Mouse (Mus musculus) embryonic facial prominence, embryonic 14.5 days (tissue): ENCODE data around the gene B2m. TPM values are rescaled to one million over a fixed set of nuclear protein-coding genes. Genes with fewer than 3 reads are reported as not detected.

Experiments used
- ATAC-seq: fragments of 200-750 bp; cut with Nextera tagmentation; 2 replicates; pipeline ENCODE4 v1.8.0; 2017; ENCODE audit warnings: low read depth, moderate number of reproducible peaks, moderate TSS enrichment
- DNase-seq: peaks from one replicate; pipeline ENCODE4 v3.0.0-alpha.2; 2015; ENCODE audit warnings: low spot score
- H3K27ac ChIP-seq: fragments of 300-500 bp; sonication (generic); replicated peaks from 2 replicates; pipeline ENCODE4 v1.5.1; 2014; ENCODE audit warnings: low read depth, mild to moderate bottlenecking, low read length, moderate library complexity
- H3K27me3 ChIP-seq: fragments of 300-500 bp; sonication (generic); replicated peaks from 2 replicates; pipeline ENCODE4 v1.6.1; 2014; ENCODE audit warnings: low read length; ENCODE audit not compliant: control insufficient read depth, insufficient read depth
- H3K36me3 ChIP-seq: fragments of 300-500 bp; sonication (generic); 2 replicates; pipeline ENCODE4 v1.6.1; 2014; ENCODE audit warnings: low read length, mixed read lengths; ENCODE audit not compliant: control insufficient read depth, insufficient read depth
- H3K4me1 ChIP-seq: fragments of 300-500 bp; sonication (generic); 2 replicates; pipeline ENCODE4 v1.6.1; 2014; ENCODE audit warnings: antibody characterized with exemption, low read length; ENCODE audit not compliant: control insufficient read depth, insufficient read depth
- H3K4me2 ChIP-seq: fragments of 300-500 bp; sonication (generic); 2 replicates; pipeline ENCODE4 v1.6.1; 2014; ENCODE audit warnings: low read depth, mild to moderate bottlenecking, low read length, moderate library complexity, mixed read lengths
- H3K4me3 ChIP-seq: fragments of 300-500 bp; sonication (generic); 2 replicates; pipeline ENCODE4 v1.5.1; 2014; ENCODE audit warnings: low read depth, mild to moderate bottlenecking, low read length
- H3K9ac ChIP-seq: fragments of 300-500 bp; sonication (generic); 2 replicates; pipeline ENCODE4 v1.6.1; 2014; ENCODE audit warnings: low read depth, mild to moderate bottlenecking, low read length, moderate library complexity, mixed read lengths
- H3K9me3 ChIP-seq: fragments of 300-500 bp; sonication (generic); 2 replicates; pipeline ENCODE4 v1.6.1; 2016; ENCODE audit warnings: low read length; ENCODE audit not compliant: control insufficient read depth
- WGBS: fragments of 180-500 bp; shearing (Covaris S2); extraction: QIAGEN DNeasy Blood & Tissue Kit; methylation state at CpG from one replicate; pipeline ENCODE4 v1.1.7; 2014; 5-methylcytosine and 5-hydroxymethylcytosine counted together
- polyA plus RNA-seq: library from polyadenylated mRNA; unstranded; fragments of >200 nt; fragmentation: Nextera tagmentation; extraction: Ambion mirVana; gene quantifications from 2 replicates; pipeline ENCODE4 v1.2.1, GENCODE M21; 2014

Gene B2m
- polyA plus RNA-seq, 1 experiment from 2014 or later = 386 TPM

- Histone ChIP-seq H3K9ac (no peak overlapping the region), H3K4me3 (no peak overlapping the region), H3K36me3 (no peaks in the 10 kb centered on the region), H3K4me1 (no peaks in the 10 kb centered on the region), H3K9me3 (no peaks in the 10 kb centered on the region), H3K27ac (no peak overlapping the region), H3K4me2 (no peak overlapping the region), H3K27me3 (no peaks in the 10 kb centered on the region)
- no peak for DNase-seq
- WGBS = 37% methylated on average over 5 of the region's 5 CpGs
- ATAC-seq = no peak
These were observed 20.6 kb upstream of the B2m start for GRCm38 (mm10) chr2:122126765-122127347.

- WGBS = 96% methylated on average over 4 of the region's 4 CpGs
- DNase-seq (no peak), ATAC-seq (no peak)
- Histone ChIP-seq H3K36me3 (no peaks in the 10 kb centered on the region), H3K9ac (no peak overlapping the region), H3K4me1 (no peaks in the 10 kb centered on the region), H3K27ac (no peak overlapping the region), H3K4me2 (no peak overlapping the region), H3K27me3 (no peaks in the 10 kb centered on the region), H3K4me3 (no peak overlapping the region), H3K9me3 (no peaks in the 10 kb centered on the region)
These were observed 19.9 kb upstream of the B2m start for GRCm38 (mm10) chr2:122127635-122128034.

- no peak overlapping the region for H3K4me3 ChIP-seq
- WGBS = 84% methylated on average over 2 of the region's 2 CpGs
- H3K27me3 ChIP-seq = no peaks in the 10 kb centered on the region
- DNase-seq (no peak), ATAC-seq (no peak)
- H3K9ac ChIP-seq = no peak overlapping the region
- H3K36me3 ChIP-seq = no peaks in the 10 kb centered on the region
- no peaks in the 10 kb centered on the region for H3K9me3 ChIP-seq
- H3K4me2 ChIP-seq = no peak overlapping the region
- H3K27ac ChIP-seq = no peak overlapping the region
- H3K4me1 ChIP-seq = no peaks in the 10 kb centered on the region
These were observed 15.4 kb upstream of the B2m start for GRCm38 (mm10) chr2:122132078-122132477.

GRCm38 (mm10) chr2:122132618-122133017, 14.9 kb upstream of the B2m start:
- Histone ChIP-seq H3K9ac (no peak overlapping the region), H3K4me1 (no peaks in the 10 kb centered on the region), H3K27me3 (no peaks in the 10 kb centered on the region), H3K27ac (no peak overlapping the region), H3K4me2 (no peak overlapping the region), H3K36me3 (no peaks in the 10 kb centered on the region), H3K4me3 (no peak overlapping the region), H3K9me3 (no peaks in the 10 kb centered on the region)
- ATAC-seq = no peak
- 88% methylated on average over 2 of the region's 2 CpGs for WGBS
- DNase-seq = no peak

- ATAC-seq (no peak), DNase-seq (no peak)
- Histone ChIP-seq H3K4me1 (no peaks in the 10 kb centered on the region), H3K27me3 (no peaks in the 10 kb centered on the region), H3K9me3 (no peaks in the 10 kb centered on the region), H3K4me2 (no peak overlapping the region), H3K9ac (no peak overlapping the region), H3K4me3 (no peak overlapping the region), H3K36me3 (no peaks in the 10 kb centered on the region), H3K27ac (no peak overlapping the region)
- 59% methylated on average over 5 of the region's 5 CpGs for WGBS
These were observed 9.5 kb upstream of the B2m start for GRCm38 (mm10) chr2:122137839-122138465.

- ATAC-seq (no peak), DNase-seq (no peak)
- Histone ChIP-seq H3K4me2 (no peak overlapping the region), H3K9me3 (no peaks in the 10 kb centered on the region), H3K4me3 (no peak overlapping the region), H3K27ac (no peak overlapping the region), H3K27me3 (no peaks in the 10 kb centered on the region), H3K4me1 (no peaks in the 10 kb centered on the region), H3K9ac (no peak overlapping the region), H3K36me3 (no peaks in the 10 kb centered on the region)
- 82% methylated on average over 2 of the region's 2 CpGs for WGBS
These were observed 6.7 kb upstream of the B2m start for GRCm38 (mm10) chr2:122140815-122141214.

- H3K9ac ChIP-seq = no peak overlapping the region
- H3K9me3 ChIP-seq = no peaks in the 10 kb centered on the region
- H3K27me3 ChIP-seq = no peaks in the 10 kb centered on the region
- no peak for ATAC-seq
- H3K36me3 ChIP-seq = no peaks in the 10 kb centered on the region
- WGBS = 70% methylated on average over 5 of the region's 5 CpGs
- no peak overlapping the region for H3K4me3 ChIP-seq
- no peak overlapping the region for H3K27ac ChIP-seq
- no peak overlapping the region for H3K4me2 ChIP-seq
- no peaks in the 10 kb centered on the region for H3K4me1 ChIP-seq
- no peak for DNase-seq
These were observed 6.0 kb upstream of the B2m start for GRCm38 (mm10) chr2:122141332-122141967.

- Histone ChIP-seq H3K4me2 (no peak overlapping the region), H3K4me1 (no peaks in the 10 kb centered on the region), H3K4me3 (no peak overlapping the region), H3K36me3 (no peaks in the 10 kb centered on the region), H3K27me3 (no peaks in the 10 kb centered on the region), H3K9me3 (no peaks in the 10 kb centered on the region), H3K27ac (no peak overlapping the region), H3K9ac (no peak overlapping the region)
- no peak for DNase-seq
- 92% methylated on average over 3 of the region's 3 CpGs for WGBS
- no peak for ATAC-seq
These were observed 4.4 kb upstream of the B2m start for GRCm38 (mm10) chr2:122143111-122143510.

- DNase-seq = no peak
- ATAC-seq = no peak
- Histone ChIP-seq H3K4me3 (no peak overlapping the region), H3K36me3 (no peaks in the 10 kb centered on the region), H3K27me3 (no peaks in the 10 kb centered on the region), H3K9me3 (no peaks in the 10 kb centered on the region), H3K4me2 (no peak overlapping the region), H3K4me1 (0 out of 2 replicates have a peak, but pooled peaks cover 5% of the 10 kb centered on the region), H3K27ac (no peak overlapping the region), H3K9ac (no peak overlapping the region)
- WGBS = 67% methylated on average over 4 of the region's 4 CpGs
These were observed 1.7 kb upstream of the B2m start for GRCm38 (mm10) chr2:122145756-122146155.
